Mouse (Mus musculus) heart, embryonic 10.5 days (tissue): ENCODE data around the gene B3gat3. TPM values are rescaled to one million over a fixed set of nuclear protein-coding genes. Genes with fewer than 3 reads are reported as not detected.
"Not testable (repeated sequence)": the region's sequence is repeated elsewhere in the genome, so short reads cannot be mapped to it uniquely, and the experiment has no call there.

Source experiments
- DNase-seq: peaks from one replicate; pipeline ENCODE4 v3.0.0-alpha.2; 2017; ENCODE audit warnings: low spot score
- H3K27ac ChIP-seq: fragments of 300-500 bp; sonication (generic); 2 replicates; pipeline ENCODE4 v1.5.1; 2016; ENCODE audit warnings: mild to moderate bottlenecking
- H3K27me3 ChIP-seq: fragments of 300-500 bp; sonication (generic); 2 replicates; pipeline ENCODE4 v1.6.1; 2016; ENCODE audit warnings: mild to moderate bottlenecking; ENCODE audit not compliant: poor library complexity, insufficient read depth, severe bottlenecking
- H3K36me3 ChIP-seq: fragments of 300-500 bp; sonication (generic); 2 replicates; pipeline ENCODE4 v1.6.1; 2016; ENCODE audit warnings: mild to moderate bottlenecking, moderate library complexity
- H3K4me1 ChIP-seq: fragments of 300-500 bp; sonication (generic); 2 replicates; pipeline ENCODE4 v1.6.1; 2016; ENCODE audit warnings: mild to moderate bottlenecking
- H3K4me3 ChIP-seq: fragments of 300-500 bp; sonication (generic); 2 replicates; pipeline ENCODE4 v1.5.1; 2016; ENCODE audit warnings: mild to moderate bottlenecking, moderate library complexity
- H3K9me3 ChIP-seq: fragments of 300-500 bp; sonication (generic); 2 replicates; pipeline ENCODE4 v1.6.1; 2016; ENCODE audit warnings: mild to moderate bottlenecking, moderate library complexity
- WGBS: fragments of 180-500 bp; shearing (Covaris S2); methylation state at CpG from one replicate; pipeline ENCODE4 v1.1.7; 2016; 5-methylcytosine and 5-hydroxymethylcytosine counted together
- polyA plus RNA-seq: library from polyadenylated mRNA; unstranded; fragments of >200 nt; fragmentation: Nextera tagmentation; extraction: Ambion mirVana; gene quantifications from 2 replicates; pipeline ENCODE4 v1.2.1, GENCODE M21; 2016

Gene B3gat3
- polyA plus RNA-seq, 1 experiment from 2014 or later: 57.9 TPM

- Histone ChIP-seq H3K36me3 (peaks cover 13% of the 10 kb centered on the region), H3K4me3 (peak within 1 kb of the TSS; percentile 71), H3K27me3 (no peaks in the 10 kb centered on the region), H3K27ac (peak within 1 kb of the TSS; percentile 88), H3K9me3 (no peaks in the 10 kb centered on the region), H3K4me1 (peaks cover 11% of the 10 kb centered on the region)
- under 1% methylated on average over 58 of the region's 58 CpGs for WGBS
- peak; percentile 98 for DNase-seq
Observed at GRCm38 (mm10) chr19:8888511-8889385, 31.4 kb upstream of the B3gat3 start, which contains the start of the genes 1810009A15Rik and Gm49416. Gene 1810009A15Rik (plus strand): TSS chr19:8888853. Gene Gm49416 (plus strand): TSS chr19:8888926.

- Histone ChIP-seq H3K27ac (peak within 1 kb of the TSS; percentile 93), H3K4me1 (peaks cover 33% of the 10 kb centered on the region), H3K27me3 (no peaks in the 10 kb centered on the region), H3K9me3 (no peaks in the 10 kb centered on the region), H3K36me3 (peaks cover 41% of the 10 kb centered on the region), H3K4me3 (peak within 1 kb of the TSS; percentile 92)
- DNase-seq: peak; percentile 93
- 2% methylated on average over 54 of the region's 54 CpGs for WGBS
Observed at GRCm38 (mm10) chr19:8892829-8893766, 27.1 kb upstream of the B3gat3 start, which contains the start of gene Ints5. Gene Ints5 (plus strand): TSS chr19:8893005.

- H3K4me3 ChIP-seq: no peak overlapping the region
- no peaks in the 10 kb centered on the region for H3K9me3 ChIP-seq
- H3K36me3 ChIP-seq: peaks cover 44% of the 10 kb centered on the region
- H3K27ac ChIP-seq: no peak overlapping the region
- WGBS: 89% methylated on average over 9 of the region's 9 CpGs
- no peaks in the 10 kb centered on the region for H3K27me3 ChIP-seq
- peaks cover 39% of the 10 kb centered on the region for H3K4me1 ChIP-seq
- DNase-seq: no peak
Observed at GRCm38 (mm10) chr19:8895397-8895960, 24.7 kb upstream of the B3gat3 start.

DNA sequence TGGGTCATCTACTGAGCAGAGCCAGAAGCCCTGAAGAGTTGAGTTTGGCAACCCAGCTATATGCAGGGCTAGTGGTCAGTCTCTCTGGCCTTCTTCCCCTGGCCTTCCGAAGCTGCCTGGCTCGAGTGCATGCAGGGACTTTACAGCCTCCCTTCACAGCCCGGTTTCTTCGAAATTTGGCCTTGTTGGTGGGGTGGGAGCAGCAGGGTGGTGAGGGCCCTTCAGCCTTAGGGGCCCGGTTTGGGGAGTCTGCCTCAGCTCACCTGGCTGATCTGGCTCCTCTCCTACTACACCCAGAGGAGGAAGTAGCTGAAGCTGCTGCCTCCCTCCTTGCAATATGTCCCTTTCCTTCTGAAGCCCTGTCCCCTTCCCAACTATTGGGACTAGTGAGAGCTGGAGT is 23.9 kb upstream of the B3gat3 start:
- H3K4me1 ChIP-seq: peaks cover 39% of the 10 kb centered on the region
- WGBS: 85% methylated on average over 5 of the region's 5 CpGs
- H3K27me3 ChIP-seq, DNase-seq, H3K9me3 ChIP-seq, H3K4me3 ChIP-seq, H3K27ac ChIP-seq: not testable (repeated sequence)
- H3K36me3 ChIP-seq: peaks cover 37% of the 10 kb centered on the region

GRCm38 (mm10) chr19:8897211-8897864 is 22.8 kb upstream of the B3gat3 start:
- peak overlapping the region; percentile 98 for H3K4me3 ChIP-seq
- not testable (repeated sequence) for H3K9me3 ChIP-seq, H3K27me3 ChIP-seq, DNase-seq
- peak overlapping the region; percentile 98 for H3K27ac ChIP-seq
- H3K4me1 ChIP-seq: peaks cover 39% of the 10 kb centered on the region
- 30% methylated on average over 21 of the region's 21 CpGs for WGBS
- H3K36me3 ChIP-seq: peaks cover 43% of the 10 kb centered on the region

DNA sequence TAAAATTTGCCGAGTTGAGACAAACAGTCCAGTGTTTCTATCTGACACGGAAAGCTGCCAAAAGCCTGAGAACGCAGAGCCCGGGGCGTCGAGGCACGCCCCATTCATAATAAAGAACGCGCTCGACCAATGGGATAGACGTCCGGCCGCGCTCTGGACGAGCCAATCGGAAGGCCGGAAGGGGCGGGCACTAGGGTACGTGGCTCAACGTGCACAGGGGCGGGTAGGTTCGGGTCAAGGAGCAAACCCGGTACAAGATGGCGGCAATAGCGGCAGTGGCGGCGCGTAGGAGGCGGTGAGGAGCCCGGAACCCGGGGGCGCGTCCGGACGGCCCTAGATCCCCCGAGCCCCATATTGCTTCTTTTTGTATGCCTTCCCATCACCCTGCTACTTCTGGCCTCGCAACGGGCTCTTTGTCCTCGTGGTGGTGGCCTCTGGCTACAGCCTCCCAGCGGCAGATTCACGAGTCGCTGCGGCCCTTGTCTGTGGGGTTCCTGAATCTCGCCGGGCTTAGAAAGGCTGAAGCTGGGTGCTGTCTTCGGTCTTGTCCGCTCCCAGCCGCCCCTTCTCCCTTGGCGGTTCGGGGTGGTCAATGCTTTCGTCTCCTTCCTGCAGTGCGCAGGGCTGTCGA is 22.2 kb upstream of the B3gat3 start, which contains the start of gene Ganab:
Gene Ganab, plus strand, starts transcription at position 207 of the 631 bp plus-strand sequence.
- Histone ChIP-seq H3K27ac (peak within 1 kb of the TSS; percentile 98), H3K36me3 (peaks cover 50% of the 10 kb centered on the region), H3K4me3 (peak within 1 kb of the TSS; percentile 98), H3K27me3 (no peaks in the 10 kb centered on the region), H3K9me3 (no peaks in the 10 kb centered on the region), H3K4me1 (peaks cover 39% of the 10 kb centered on the region)
- DNase-seq: peak; percentile 99
- under 1% methylated on average over 53 of the region's 53 CpGs for WGBS

DNA sequence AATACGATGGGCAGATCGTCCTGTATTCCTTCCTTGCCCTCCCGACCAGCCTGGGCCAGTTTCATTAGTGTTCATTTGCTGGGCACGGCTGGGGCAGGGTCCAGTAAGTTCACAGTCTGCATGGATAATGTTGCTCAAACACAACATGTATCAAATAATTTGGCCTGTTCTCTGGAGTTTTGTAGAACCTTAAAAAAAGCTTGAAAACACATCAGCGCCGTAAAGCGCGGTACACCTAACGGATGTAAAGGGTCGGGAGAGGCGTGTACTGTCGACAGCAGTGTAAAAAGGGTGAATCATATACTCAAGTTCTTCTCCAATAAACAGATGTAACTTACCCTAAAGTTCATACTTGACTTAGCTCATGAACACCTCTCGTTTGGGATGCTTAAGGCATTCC is 21.6 kb upstream of the B3gat3 start:
- no peaks in the 10 kb centered on the region for H3K9me3 ChIP-seq
- peaks cover 37% of the 10 kb centered on the region for H3K4me1 ChIP-seq
- H3K36me3 ChIP-seq: peaks cover 56% of the 10 kb centered on the region
- 11% methylated on average over 13 of the region's 13 CpGs for WGBS
- DNase-seq: no peak
- H3K27me3 ChIP-seq: no peaks in the 10 kb centered on the region
- peak overlapping the region; percentile 98 for H3K27ac ChIP-seq
- peak overlapping the region; percentile 98 for H3K4me3 ChIP-seq

DNA sequence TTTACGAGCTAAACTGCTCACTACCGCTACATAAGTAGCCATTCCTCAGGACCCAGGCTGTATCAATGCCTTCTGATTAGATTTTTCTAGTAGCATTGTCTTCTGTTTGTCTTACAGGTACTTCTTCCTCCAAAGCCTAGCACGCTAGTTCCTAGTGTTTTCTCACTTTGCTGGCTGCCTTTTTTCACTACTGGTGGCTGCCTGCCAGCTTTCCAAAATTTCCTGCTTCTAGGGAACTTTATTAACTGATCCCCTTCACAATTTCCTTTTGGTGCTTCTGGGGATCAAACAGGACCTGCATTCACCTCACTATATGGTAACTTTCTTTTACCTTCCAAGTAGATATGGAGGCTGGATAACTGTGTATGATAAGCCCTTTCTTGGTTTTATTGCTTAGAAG is 21.1 kb upstream of the B3gat3 start:
- Histone ChIP-seq H3K27ac (peak overlapping the region; percentile 98; the same call in 1 of the 2 replicates), H3K36me3 (peaks cover 60% of the 10 kb centered on the region), H3K4me1 (peaks cover 33% of the 10 kb centered on the region), H3K27me3 (no peaks in the 10 kb centered on the region), H3K9me3 (no peaks in the 10 kb centered on the region), H3K4me3 (peak overlapping the region; percentile 98)
- DNase-seq: no peak
- 56% methylated on average over 3 of the region's 3 CpGs for WGBS

DNA sequence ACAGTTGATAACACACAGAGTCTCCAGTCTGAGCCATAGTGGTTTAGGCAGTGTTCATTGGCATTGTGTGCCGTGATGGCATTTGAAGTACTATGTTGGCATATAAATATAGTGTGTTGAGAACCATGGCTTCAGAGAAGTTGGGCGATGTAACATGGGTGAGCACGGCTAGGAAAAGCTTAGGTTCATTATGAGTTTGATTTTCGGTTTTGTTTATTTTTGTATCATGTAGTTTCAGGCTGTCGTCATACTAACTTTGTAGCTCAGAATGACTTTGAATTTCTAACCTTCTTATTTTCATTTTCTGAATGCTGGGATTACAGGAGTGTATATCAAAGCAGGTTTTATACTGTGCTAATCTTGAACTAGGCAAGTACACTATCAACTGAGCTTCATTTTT is 16.8 kb upstream of the B3gat3 start:
- WGBS: 93% methylated on average over 5 of the region's 5 CpGs
- Histone ChIP-seq H3K27ac (no peak overlapping the region), H3K36me3 (peaks cover 74% of the 10 kb centered on the region)

GRCm38 (mm10) chr19:8908531-8908930 is 11.6 kb upstream of the B3gat3 start:
- no peaks in the 10 kb centered on the region for H3K4me1 ChIP-seq
- DNase-seq: no peak
- no peak overlapping the region for H3K4me3 ChIP-seq
- H3K27me3 ChIP-seq: no peaks in the 10 kb centered on the region
- H3K9me3 ChIP-seq: no peaks in the 10 kb centered on the region
- no peak overlapping the region for H3K27ac ChIP-seq
- 88% methylated on average over 6 of the region's 6 CpGs for WGBS
- peaks cover 97% of the 10 kb centered on the region for H3K36me3 ChIP-seq

More for the DNA sequence above, 16.8 kb upstream of the B3gat3 start:
- no peak overlapping the region for H3K4me3 ChIP-seq
- peaks cover 9% of the 10 kb centered on the region for H3K4me1 ChIP-seq
- H3K9me3 ChIP-seq: no peaks in the 10 kb centered on the region
- no peak for DNase-seq
- no peaks in the 10 kb centered on the region for H3K27me3 ChIP-seq

- H3K36me3 ChIP-seq: peaks cover 100% of the 10 kb centered on the region
- no peak for DNase-seq
- 91% methylated on average over 5 of the region's 5 CpGs for WGBS
- H3K4me1 ChIP-seq: no peaks in the 10 kb centered on the region
- H3K4me3 ChIP-seq: no peak overlapping the region
- H3K9me3 ChIP-seq: no peaks in the 10 kb centered on the region
- H3K27ac ChIP-seq: no peak overlapping the region
- no peaks in the 10 kb centered on the region for H3K27me3 ChIP-seq
Observed at GRCm38 (mm10) chr19:8911810-8912209, 8.4 kb upstream of the B3gat3 start.

- Histone ChIP-seq H3K27ac (no peak overlapping the region), H3K36me3 (peaks cover 81% of the 10 kb centered on the region), H3K4me3 (no peak overlapping the region), H3K4me1 (no peaks in the 10 kb centered on the region), H3K9me3 (no peaks in the 10 kb centered on the region), H3K27me3 (no peaks in the 10 kb centered on the region)
- no peak for DNase-seq
- WGBS: 91% methylated on average over 3 of the region's 3 CpGs
Observed at GRCm38 (mm10) chr19:8914212-8914611, 6.0 kb upstream of the B3gat3 start.
